Mouse (Mus musculus) lung, adult 2 months (tissue): ENCODE measurements around the gene Fam160a2.

Experiments
- CTCF ChIP-seq: fragments of 200-500 bp; IDR thresholded peaks from 2 replicates; pipeline ENCODE4 v1.5.1; 2011; ENCODE audit warnings: mild to moderate bottlenecking, low read length, control low read depth; ENCODE audit not compliant: insufficient read depth
- POLR2A ChIP-seq: fragments of 200-500 bp; IDR thresholded peaks from 2 replicates; pipeline ENCODE4 v1.6.1; 2011; ENCODE audit warnings: low read depth, mild to moderate bottlenecking, control low read depth, low read length, borderline replicate concordance; ENCODE audit errors: extremely low read depth

- TF ChIP-seq CTCF (no peak), POLR2A (no peak)
Observed at GRCm38 (mm10) chr7:105406322-105406721, 6.5 kb upstream of the Fam160a2 start.
